Mouse (Mus musculus) lung, embryonic 15.5 days (tissue): ENCODE results near the gene Sh3gl3. TPM values are rescaled to one million over a fixed set of nuclear protein-coding genes. Genes with fewer than 3 reads are reported as not detected.

ENCODE experiments used
- ATAC-seq: fragments of 200-750 bp; cut with Nextera tagmentation; 2 replicates; pipeline ENCODE4 v1.8.0; 2017; ENCODE audit warnings: moderate number of reproducible peaks, borderline replicate concordance; ENCODE audit not compliant: low FRiP score, low TSS enrichment; ENCODE audit errors: extremely low read depth
- H3K27ac ChIP-seq: fragments of 300-500 bp; sonication (generic); 2 replicates; pipeline ENCODE4 v1.5.1; 2015; ENCODE audit warnings: moderate library complexity, mild to moderate bottlenecking, inconsistent platforms
- H3K27me3 ChIP-seq: fragments of 300-500 bp; sonication (generic); 2 replicates; pipeline ENCODE4 v1.6.1; 2015; ENCODE audit warnings: inconsistent platforms
- H3K36me3 ChIP-seq: fragments of 300-500 bp; sonication (generic); 2 replicates; pipeline ENCODE4 v1.6.1; 2015; ENCODE audit warnings: inconsistent platforms
- H3K4me1 ChIP-seq: fragments of 300-500 bp; sonication (generic); 2 replicates; pipeline ENCODE4 v1.6.1; 2015; ENCODE audit warnings: inconsistent platforms
- H3K4me2 ChIP-seq: fragments of 300-500 bp; sonication (generic); 2 replicates; pipeline ENCODE4 v1.6.1; 2015; ENCODE audit warnings: inconsistent platforms, mild to moderate bottlenecking, moderate library complexity
- H3K4me3 ChIP-seq: fragments of 300-500 bp; sonication (generic); 2 replicates; pipeline ENCODE4 v1.5.1; 2015; ENCODE audit warnings: mild to moderate bottlenecking, inconsistent platforms
- H3K9ac ChIP-seq: fragments of 300-500 bp; sonication (generic); 2 replicates; pipeline ENCODE4 v1.6.1; 2015; ENCODE audit warnings: inconsistent platforms
- H3K9me3 ChIP-seq: fragments of 300-500 bp; sonication (generic); 2 replicates; pipeline ENCODE4 v1.6.1; 2016; ENCODE audit warnings: inconsistent platforms
- WGBS: fragments of 180-500 bp; shearing (Covaris S2); methylation state at CpG from one replicate; pipeline ENCODE4 v1.1.7; 2015; 5-methylcytosine and 5-hydroxymethylcytosine counted together
- polyA plus RNA-seq: library from polyadenylated mRNA; unstranded; fragments of >200 nt; fragmentation: Nextera tagmentation; extraction: Ambion mirVana; gene quantifications from 2 replicates; pipeline ENCODE4 v1.2.1, GENCODE M21; 2015

The Sh3gl3 gene
- polyA plus RNA-seq, 1 experiment from 2014 or later: 2.9 TPM

DNA sequence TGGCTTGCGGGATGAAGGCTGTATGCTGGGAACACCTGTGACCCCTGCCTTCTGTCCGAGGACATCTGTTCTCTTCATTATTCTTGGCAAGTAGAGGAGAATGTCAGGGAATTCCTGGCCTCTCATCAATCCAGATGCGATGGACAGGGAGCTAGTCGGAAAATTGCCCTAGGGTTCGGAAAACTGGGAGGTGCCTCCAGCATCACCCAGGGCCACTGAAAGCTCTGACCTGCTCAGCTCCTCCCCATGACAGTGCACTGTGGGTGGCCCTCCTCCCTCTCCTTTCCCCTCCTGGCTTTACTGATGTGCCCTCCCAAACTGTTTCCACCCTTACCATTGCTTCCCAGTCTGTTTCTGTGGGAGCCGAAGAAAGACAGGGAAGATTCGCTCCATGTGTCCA, 29.5 kb downstream of the Sh3gl3 start:
- Histone ChIP-seq H3K4me2 (no peak overlapping the region), H3K9me3 (no peaks in the 10 kb centered on the region), H3K9ac (no peak overlapping the region), H3K27me3 (no peaks in the 10 kb centered on the region), H3K27ac (no peak overlapping the region), H3K4me3 (no peak overlapping the region), H3K36me3 (no peaks in the 10 kb centered on the region), H3K4me1 (peaks cover 14% of the 10 kb centered on the region)
- 45% methylated on average over 7 of the region's 7 CpGs for WGBS
- ATAC-seq: no peak

DNA sequence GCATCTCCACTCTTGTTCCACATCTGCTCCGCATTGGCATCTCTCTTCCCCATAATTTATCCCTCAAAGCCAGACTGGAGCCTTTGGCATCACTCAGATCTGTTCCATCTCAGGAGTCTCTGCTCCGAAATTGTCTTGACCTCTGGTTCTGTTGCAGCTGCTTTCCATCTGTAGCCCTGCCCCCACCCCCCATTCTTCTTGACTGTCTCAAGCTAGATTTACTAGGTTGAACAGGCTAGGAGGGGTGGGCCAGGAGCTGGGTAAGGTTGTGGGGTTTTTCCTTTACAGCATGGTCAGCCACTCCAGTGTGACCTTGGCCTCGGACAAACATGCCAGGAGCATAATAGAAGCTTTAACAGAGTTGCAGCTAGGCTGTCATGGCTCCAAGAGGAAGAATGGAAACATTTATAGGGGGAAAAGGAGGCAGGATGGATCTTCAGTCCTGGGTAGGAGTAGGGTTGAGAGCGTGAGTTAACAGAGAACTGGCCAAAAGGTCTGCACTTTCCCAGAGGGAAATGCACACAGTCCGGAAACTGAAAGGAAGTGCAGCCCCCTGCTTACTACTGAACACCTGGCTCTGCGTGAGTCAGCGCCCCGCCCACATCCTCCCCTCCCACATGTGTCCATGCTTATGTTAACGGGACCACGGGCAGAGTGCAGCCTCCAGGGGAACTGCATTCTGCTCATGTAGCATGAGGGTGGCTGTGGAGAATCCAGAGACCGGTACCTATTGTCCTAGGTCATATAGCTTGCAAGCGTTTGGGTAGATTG, 30.6 kb downstream of the Sh3gl3 start:
- Histone ChIP-seq H3K4me2 (0 out of 2 replicates have a peak overlapping the region, but pooled peaks have one; percentile 33), H3K9ac (no peak overlapping the region), H3K27me3 (no peaks in the 10 kb centered on the region), H3K27ac (0 out of 2 replicates have a peak overlapping the region, but pooled peaks have one; percentile 2), H3K9me3 (no peaks in the 10 kb centered on the region), H3K4me1 (peaks cover 14% of the 10 kb centered on the region), H3K36me3 (no peaks in the 10 kb centered on the region), H3K4me3 (no peak overlapping the region)
- peak; percentile 36; the same call in 1 of the 2 replicates for ATAC-seq
- WGBS: 25% methylated on average over 12 of the region's 12 CpGs

DNA sequence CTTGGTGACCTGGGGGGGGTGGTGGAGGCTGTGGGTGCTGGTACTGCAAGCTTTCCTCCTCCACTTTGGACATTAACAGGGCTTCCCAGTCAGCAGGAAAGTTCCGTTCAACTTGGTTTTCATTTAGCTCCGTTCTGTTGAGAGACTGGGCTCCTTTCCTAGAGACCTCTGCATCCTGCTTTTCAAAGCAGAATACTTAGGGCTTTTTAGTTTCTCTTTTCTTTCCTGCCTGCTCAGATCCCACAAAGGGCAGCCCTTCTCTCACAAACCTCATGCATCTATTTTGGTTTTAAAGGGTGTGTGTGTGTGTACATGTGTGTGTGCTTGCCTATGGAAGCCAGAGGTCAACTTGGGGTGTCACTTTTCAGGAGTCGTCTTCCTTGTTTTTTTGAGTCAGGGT, 31.3 kb downstream of the Sh3gl3 start:
- no peaks in the 10 kb centered on the region for H3K9me3 ChIP-seq
- H3K36me3 ChIP-seq: no peaks in the 10 kb centered on the region
- H3K4me2 ChIP-seq: peak overlapping the region; percentile 33; the same call in 1 of the 2 replicates
- no peak overlapping the region for H3K4me3 ChIP-seq
- H3K27me3 ChIP-seq: no peaks in the 10 kb centered on the region
- H3K27ac ChIP-seq: no peak overlapping the region
- 44% methylated on average over 3 of the region's 3 CpGs for WGBS
- H3K4me1 ChIP-seq: peaks cover 14% of the 10 kb centered on the region
- H3K9ac ChIP-seq: no peak overlapping the region
- no peak for ATAC-seq

DNA sequence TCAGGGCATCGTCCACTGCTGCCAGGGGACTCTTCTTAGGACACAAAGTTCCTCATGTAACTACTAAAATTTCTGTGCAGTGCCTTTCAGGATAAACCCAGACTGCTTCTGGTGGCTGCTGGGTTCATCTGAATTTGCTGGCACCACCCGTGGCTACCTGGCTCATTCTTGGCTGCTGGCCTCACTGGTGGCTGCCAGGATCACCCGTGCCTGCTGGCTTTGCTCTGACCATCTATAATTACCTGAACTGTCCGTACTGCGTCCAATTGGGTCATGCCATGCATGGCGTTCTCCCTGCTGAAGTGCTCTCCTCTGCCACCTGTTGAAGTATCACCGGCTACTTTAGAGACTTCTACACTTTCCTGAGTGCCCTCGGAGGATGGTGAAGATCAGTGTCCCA, 33.1 kb downstream of the Sh3gl3 start:
- no peak for ATAC-seq
- Histone ChIP-seq H3K36me3 (no peaks in the 10 kb centered on the region), H3K4me2 (no peak overlapping the region), H3K9me3 (no peaks in the 10 kb centered on the region), H3K4me1 (peaks cover 14% of the 10 kb centered on the region), H3K27ac (no peak overlapping the region), H3K27me3 (no peaks in the 10 kb centered on the region), H3K4me3 (no peak overlapping the region), H3K9ac (no peak overlapping the region)
- WGBS: 86% methylated on average over 8 of the region's 8 CpGs

DNA sequence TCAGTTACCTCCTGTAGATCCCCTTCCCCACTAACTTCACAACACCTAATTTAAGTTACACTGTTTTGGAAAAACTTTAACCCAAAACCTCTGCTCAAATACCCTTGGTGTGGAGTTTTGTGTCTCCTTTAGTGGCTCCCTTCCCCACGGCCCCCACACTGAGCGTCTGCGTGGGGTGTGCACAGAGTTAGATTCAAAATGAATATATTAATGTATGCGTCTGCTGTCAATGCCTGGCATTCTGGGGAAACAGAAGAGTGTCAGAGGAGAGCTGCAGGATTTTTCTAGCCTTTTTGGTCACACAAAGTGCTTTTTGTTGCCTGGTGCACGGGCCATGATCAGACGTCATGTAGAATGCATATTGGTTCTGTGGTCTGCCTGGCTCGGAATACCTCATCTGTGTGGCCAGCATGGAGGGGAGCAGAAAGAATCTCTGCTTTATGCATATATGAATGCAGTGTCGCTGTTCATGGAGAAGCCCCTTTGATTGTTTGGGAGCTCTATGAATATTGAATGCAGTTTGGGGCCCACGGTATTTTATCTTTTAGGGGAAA, 47.8 kb downstream of the Sh3gl3 start:
- H3K27ac ChIP-seq: no peak overlapping the region
- no peak overlapping the region for H3K9ac ChIP-seq
- H3K4me1 ChIP-seq: no peaks in the 10 kb centered on the region
- WGBS: 84% methylated on average over 9 of the region's 9 CpGs
- no peak overlapping the region for H3K4me2 ChIP-seq
- ATAC-seq: no peak
- no peaks in the 10 kb centered on the region for H3K36me3 ChIP-seq
- no peaks in the 10 kb centered on the region for H3K27me3 ChIP-seq
- H3K9me3 ChIP-seq: no peaks in the 10 kb centered on the region
- no peak overlapping the region for H3K4me3 ChIP-seq

DNA sequence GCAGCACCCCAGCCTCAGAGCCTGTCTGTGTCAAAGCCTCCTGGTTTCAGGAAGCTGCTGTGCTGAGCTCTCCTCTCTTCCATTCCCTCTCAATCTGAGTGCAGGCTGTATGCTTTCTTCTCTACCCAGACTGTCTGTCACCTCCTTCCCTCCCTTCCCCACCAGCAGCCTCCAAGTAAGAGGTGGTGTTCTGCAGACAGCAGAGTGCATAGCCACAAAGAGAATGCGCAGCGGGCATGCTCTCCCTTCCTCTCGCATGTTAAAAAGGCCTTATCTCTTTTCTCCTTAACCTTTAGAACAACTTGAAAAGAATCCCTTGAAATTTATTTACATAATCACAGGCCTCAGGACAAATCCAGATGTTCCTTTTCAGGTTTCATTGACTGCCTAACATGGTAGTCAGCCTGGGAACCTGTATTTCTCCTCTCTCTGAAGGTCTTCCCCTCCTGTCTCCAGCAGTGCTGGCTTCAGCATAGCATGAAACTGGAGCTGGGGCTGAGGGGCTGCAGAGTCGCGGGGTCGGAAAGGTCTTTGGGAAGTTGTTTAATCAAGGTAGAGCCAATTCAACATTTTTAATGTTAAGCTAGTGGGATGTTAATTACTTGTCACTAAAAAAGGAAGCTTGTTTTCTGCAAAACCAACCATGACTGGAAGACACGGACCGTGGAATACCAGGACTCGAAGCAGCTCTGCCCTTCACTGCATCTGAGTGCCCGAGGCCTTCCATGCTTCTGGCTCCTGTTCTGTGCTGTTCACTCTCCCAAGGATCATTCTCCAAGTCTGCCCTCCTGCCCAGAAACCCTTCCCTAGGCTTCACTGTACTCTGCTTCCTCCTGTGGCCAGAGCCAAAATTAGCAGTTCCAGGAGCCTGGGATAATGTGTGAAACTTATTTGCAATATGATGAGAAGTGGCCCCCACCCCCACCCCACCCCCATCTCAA, 50.5 kb downstream of the Sh3gl3 start:
- no peak for ATAC-seq
- H3K9me3 ChIP-seq: no peaks in the 10 kb centered on the region
- no peaks in the 10 kb centered on the region for H3K36me3 ChIP-seq
- H3K4me3 ChIP-seq: no peak overlapping the region
- no peak overlapping the region for H3K27ac ChIP-seq
- H3K4me1 ChIP-seq: no peaks in the 10 kb centered on the region
- H3K27me3 ChIP-seq: no peaks in the 10 kb centered on the region
- H3K4me2 ChIP-seq: no peak overlapping the region
- 29% methylated on average over 10 of the region's 10 CpGs for WGBS
- no peak overlapping the region for H3K9ac ChIP-seq

DNA sequence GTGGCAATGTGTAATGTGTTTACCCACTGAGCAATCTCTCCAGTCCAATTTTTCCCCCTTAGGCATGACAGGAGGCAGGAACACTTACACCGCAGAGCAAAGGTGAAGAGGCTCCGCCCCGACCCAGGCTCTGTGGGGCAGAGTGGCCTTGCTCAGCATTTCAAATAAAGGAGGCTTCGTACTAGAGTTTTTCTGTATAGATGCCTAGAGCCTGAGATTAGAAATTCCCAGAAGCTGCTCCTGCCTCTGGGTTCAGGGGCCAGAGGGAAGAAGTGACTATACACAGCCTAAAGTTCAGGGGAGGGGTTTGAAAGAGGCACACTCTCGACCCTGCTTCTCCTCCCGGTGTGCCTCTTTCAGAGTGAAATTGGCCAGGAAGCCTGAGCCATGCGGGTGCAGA, 59.6 kb downstream of the Sh3gl3 start:
- Histone ChIP-seq H3K4me3 (no peak overlapping the region), H3K36me3 (no peaks in the 10 kb centered on the region), H3K4me2 (no peak overlapping the region), H3K27me3 (no peaks in the 10 kb centered on the region), H3K4me1 (peaks cover 11% of the 10 kb centered on the region), H3K9ac (no peak overlapping the region), H3K9me3 (no peaks in the 10 kb centered on the region), H3K27ac (no peak overlapping the region)
- WGBS: 65% methylated on average over 7 of the region's 7 CpGs
- ATAC-seq: no peak

DNA sequence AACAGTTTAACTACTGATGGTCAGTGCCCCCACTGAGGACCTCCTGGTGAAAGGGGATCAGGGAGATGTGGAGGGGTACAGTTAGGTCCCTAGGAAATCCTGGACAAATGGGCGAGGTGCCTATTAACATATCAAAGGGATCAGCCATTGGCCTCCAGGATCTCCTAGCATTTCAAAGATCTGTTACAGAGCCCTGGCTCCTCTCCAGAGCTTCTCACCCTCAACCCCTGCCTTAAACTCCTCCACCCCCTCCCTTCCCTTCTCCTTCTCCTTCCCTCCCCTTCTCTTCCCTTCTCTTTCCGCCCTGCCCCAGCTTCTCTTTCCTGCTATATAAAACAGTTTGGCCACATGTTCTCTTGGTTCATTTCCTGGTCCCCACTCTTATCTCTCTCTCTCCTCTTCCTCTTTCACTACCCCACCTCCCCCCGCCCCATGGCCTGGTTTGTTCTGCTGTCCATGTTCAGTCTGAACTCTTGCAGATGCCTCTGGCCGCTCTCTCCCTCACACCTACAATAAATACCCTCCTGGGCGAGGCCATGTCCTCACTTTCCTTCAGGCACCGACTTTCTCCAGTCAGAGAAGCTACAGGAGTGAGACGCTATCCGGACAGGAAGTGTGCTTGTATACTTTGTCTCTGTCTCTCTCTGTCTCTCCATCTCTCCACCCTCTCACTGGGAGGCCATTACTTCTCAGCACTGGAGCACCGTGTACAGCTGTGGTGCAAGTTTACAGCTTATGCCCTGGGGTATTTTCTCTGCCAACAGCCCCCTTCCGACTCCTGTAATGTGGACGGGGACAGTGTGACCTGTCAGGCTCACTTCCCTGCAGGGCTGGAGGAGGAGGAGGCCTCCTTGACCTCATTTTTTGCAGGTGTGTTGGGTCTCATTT, 60.6 kb downstream of the Sh3gl3 start:
- ATAC-seq: no peak
- Histone ChIP-seq H3K36me3 (no peaks in the 10 kb centered on the region), H3K4me2 (no peak overlapping the region), H3K27me3 (no peaks in the 10 kb centered on the region), H3K4me3 (no peak overlapping the region), H3K9me3 (no peaks in the 10 kb centered on the region), H3K9ac (no peak overlapping the region), H3K27ac (0 out of 2 replicates have a peak overlapping the region, but pooled peaks have one; percentile 6), H3K4me1 (peaks cover 11% of the 10 kb centered on the region)
- WGBS: 33% methylated on average over 11 of the region's 11 CpGs

DNA sequence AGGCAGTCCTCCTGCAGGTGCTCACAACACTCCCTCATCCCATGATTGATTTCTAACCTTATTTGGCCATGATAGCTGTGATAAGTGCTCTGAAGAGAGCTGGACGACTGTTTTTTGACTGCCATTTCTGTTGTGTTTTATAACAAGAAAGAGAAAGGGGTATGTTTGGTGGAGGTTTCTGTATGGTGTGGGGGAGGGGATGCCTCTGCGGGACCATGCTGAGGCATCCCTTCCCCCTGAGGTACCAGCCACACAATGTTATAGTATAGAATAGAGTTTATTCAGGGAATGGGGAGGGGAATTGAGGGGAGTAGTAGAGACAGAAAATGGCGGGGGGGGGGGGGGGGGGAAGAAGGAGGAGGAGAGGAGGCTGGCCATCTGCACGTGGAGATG, 61.3 kb downstream of the Sh3gl3 start:
- Histone ChIP-seq H3K9ac (no peak overlapping the region), H3K9me3 (no peaks in the 10 kb centered on the region), H3K27ac (0 out of 2 replicates have a peak overlapping the region, but pooled peaks have one; percentile 6), H3K27me3 (no peaks in the 10 kb centered on the region), H3K4me2 (no peak overlapping the region), H3K36me3 (no peaks in the 10 kb centered on the region), H3K4me1 (peaks cover 11% of the 10 kb centered on the region), H3K4me3 (no peak overlapping the region)
- 17% methylated on average over 3 of the region's 4 CpGs for WGBS
- ATAC-seq: no peak

DNA sequence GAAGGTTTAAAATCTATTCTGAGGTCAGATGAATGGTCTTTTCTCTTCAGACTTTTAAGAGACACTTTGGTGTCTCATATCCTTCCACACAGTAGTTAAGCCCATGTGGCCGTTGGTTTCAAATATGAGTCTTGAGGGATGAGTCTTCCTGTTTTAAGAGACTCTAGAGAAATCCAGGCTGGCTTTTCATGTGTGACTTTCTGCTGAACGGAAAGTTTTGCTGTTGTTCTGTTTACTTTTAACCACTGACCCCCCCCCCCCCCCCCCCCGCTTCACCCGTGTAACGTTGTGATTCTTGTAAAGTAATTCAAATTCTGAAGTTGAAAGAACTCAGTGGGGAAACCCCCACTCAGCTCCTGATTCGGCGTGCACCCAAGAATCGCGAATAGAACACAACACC, 61.8 kb downstream of the Sh3gl3 start:
- Histone ChIP-seq H3K4me2 (no peak overlapping the region), H3K27me3 (no peaks in the 10 kb centered on the region), H3K9me3 (no peaks in the 10 kb centered on the region), H3K4me3 (no peak overlapping the region), H3K36me3 (no peaks in the 10 kb centered on the region), H3K4me1 (peaks cover 11% of the 10 kb centered on the region), H3K9ac (no peak overlapping the region), H3K27ac (no peak overlapping the region)
- ATAC-seq: no peak
- 62% methylated on average over 9 of the region's 9 CpGs for WGBS
